Mouse (Mus musculus): ENCODE results near the gene Bcl7c. TPM values are rescaled to one million over a fixed set of nuclear protein-coding genes. Genes with fewer than 3 reads are reported as not detected.

Gene Bcl7c
- polyA plus RNA-seq, 1 experiment from 2014 or later = 26.6 TPM

GRCm38 (mm10) chr7:127671880-127672774 lies 36.6 kb downstream of the Bcl7c start:
- no peak for TF ChIP-seq CTCF (IDR thresholded peaks at IDR 0.05; ENCODE audit: low read depth)
- no peak overlapping the region for H3K4me3 ChIP-seq (ENCODE audit: low read depth, low read length)
- no peaks in the 10 kb centered on the region for H3K36me3 ChIP-seq (ENCODE audit: control insufficient read depth, insufficient read depth)
- peak; percentile 83 for ATAC-seq
- WGBS = 24% methylated on average over 11 of the region's 11 CpGs
- H3K4me2 ChIP-seq (replicated peaks; ENCODE audit: low read depth) = 0 out of 2 replicates have a peak overlapping the region, but pooled peaks have one; percentile 9
- H3K27me3 ChIP-seq (replicated peaks; ENCODE audit: control insufficient read depth, insufficient read depth, low read length) = no peaks in the 10 kb centered on the region
- H3K4me1 ChIP-seq (replicated peaks; ENCODE audit: control insufficient read depth, insufficient read depth, low read length) = 0 out of 2 replicates have a peak, but pooled peaks cover 2% of the 10 kb centered on the region
- peak overlapping the region; percentile 88 for H3K27ac ChIP-seq (ENCODE audit: low read depth, low read length)
- H3K9me3 ChIP-seq (ENCODE audit: control insufficient read depth) = no peaks in the 10 kb centered on the region
- H3K9ac ChIP-seq (ENCODE audit: low read depth, low read length) = 0 out of 2 replicates have a peak overlapping the region, but pooled peaks have one; percentile 7

DNA sequence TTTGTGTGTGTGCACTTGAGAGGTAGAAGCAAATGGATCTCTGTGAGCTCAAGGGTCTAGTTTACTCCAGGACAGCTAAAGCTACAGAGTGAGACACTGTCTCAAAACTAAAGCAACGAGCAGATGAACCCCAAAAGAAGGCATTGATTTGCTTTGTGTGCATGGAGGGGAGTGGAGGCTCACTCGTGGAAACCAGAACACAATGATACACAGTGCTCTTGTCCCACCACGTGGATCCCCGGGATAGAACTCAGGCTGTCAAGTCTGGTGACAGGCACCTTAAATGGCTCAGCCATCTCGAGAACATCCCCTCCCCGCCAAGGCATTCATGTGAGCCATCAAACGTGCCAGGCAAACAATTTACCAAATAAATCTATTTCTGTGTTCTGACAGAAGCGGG lies 41.6 kb downstream of the Bcl7c start:
- Histone ChIP-seq H3K27ac (ENCODE audit: low read depth, low read length) (no peak overlapping the region), H3K4me1 (replicated peaks; ENCODE audit: control insufficient read depth, insufficient read depth, low read length) (peaks cover 8% of the 10 kb centered on the region; the same call in 1 of the 2 replicates), H3K4me2 (replicated peaks; ENCODE audit: low read depth) (no peak overlapping the region), H3K9me3 (ENCODE audit: control insufficient read depth) (no peaks in the 10 kb centered on the region), H3K36me3 (ENCODE audit: control insufficient read depth, insufficient read depth) (peaks cover 6% of the 10 kb centered on the region; the same call in 1 of the 2 replicates), H3K4me3 (ENCODE audit: low read depth, low read length) (no peak overlapping the region), H3K27me3 (replicated peaks; ENCODE audit: control insufficient read depth, insufficient read depth, low read length) (no peaks in the 10 kb centered on the region), H3K9ac (ENCODE audit: low read depth, low read length) (no peak overlapping the region)
- ATAC-seq = no peak
- 78% methylated on average over 8 of the region's 8 CpGs for WGBS
- TF ChIP-seq CTCF (IDR thresholded peaks at IDR 0.05; ENCODE audit: low read depth) = no peak

DNA sequence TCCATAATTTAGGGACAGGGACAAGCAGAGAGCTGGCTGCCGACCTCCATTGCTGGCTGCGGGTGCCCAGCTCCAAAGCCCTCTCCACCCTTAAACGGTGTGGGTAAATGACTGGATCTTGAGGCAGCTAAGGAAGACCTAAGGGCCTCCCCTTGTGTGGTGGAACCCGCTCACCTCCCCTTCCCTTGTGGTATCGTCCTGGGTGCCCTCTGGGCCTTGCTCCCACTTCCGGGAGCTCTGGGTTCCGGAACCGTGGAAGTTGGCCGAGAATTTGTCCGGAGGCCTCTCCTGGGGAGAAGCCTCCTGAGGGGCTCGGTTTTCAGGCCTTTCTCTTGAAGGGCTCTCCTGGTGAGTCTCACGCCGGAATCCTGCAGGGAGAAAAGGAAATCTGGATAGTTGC lies 42.1 kb downstream of the Bcl7c start:
- Histone ChIP-seq H3K9me3 (ENCODE audit: control insufficient read depth) (no peaks in the 10 kb centered on the region), H3K27ac (ENCODE audit: low read depth, low read length) (0 out of 2 replicates have a peak overlapping the region, but pooled peaks have one; percentile 35), H3K4me2 (replicated peaks; ENCODE audit: low read depth) (no peak overlapping the region), H3K36me3 (ENCODE audit: control insufficient read depth, insufficient read depth) (peaks cover 6% of the 10 kb centered on the region; the same call in 1 of the 2 replicates), H3K27me3 (replicated peaks; ENCODE audit: control insufficient read depth, insufficient read depth, low read length) (no peaks in the 10 kb centered on the region), H3K9ac (ENCODE audit: low read depth, low read length) (no peak overlapping the region), H3K4me3 (ENCODE audit: low read depth, low read length) (no peak overlapping the region), H3K4me1 (replicated peaks; ENCODE audit: control insufficient read depth, insufficient read depth, low read length) (peaks cover 6% of the 10 kb centered on the region; the same call in 1 of the 2 replicates)
- ATAC-seq = no peak
- TF ChIP-seq CTCF (IDR thresholded peaks at IDR 0.05; ENCODE audit: low read depth) = no peak
- WGBS = 92% methylated on average over 13 of the region's 13 CpGs

DNA sequence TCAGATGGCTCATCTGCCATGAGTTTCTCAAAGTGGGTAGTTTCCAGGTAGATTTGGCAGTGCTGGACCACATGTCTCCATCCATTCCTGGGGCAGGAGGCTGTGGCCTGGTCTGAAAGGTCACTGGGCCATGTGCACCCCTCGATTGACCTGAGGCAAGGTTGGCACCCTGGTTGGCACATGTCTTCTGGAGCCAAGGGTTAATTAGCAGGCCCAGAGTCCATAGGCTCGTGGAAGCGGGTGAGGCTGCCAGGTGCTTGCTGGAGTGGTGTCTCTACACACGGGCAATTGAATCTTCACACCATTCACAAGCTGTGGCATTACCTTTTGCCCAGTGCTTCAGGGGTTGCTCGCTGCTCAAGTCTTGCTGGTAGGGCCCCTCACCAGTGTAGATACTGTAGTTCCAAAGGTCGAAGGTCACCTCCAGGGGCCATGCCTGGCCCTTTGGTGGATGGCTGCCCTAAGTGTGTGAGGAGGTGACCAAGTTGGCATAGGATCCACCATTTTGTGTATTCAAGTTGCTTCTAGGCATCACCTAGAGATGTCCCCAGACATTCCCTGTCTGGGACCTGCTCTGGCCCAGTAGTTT lies 42.6 kb downstream of the Bcl7c start:
- peak; percentile 78 for ATAC-seq
- Histone ChIP-seq H3K4me3 (ENCODE audit: low read depth, low read length) (no peak overlapping the region), H3K27ac (ENCODE audit: low read depth, low read length) (0 out of 2 replicates have a peak overlapping the region, but pooled peaks have one; percentile 35), H3K36me3 (ENCODE audit: control insufficient read depth, insufficient read depth) (peaks cover 6% of the 10 kb centered on the region; the same call in 1 of the 2 replicates), H3K9me3 (ENCODE audit: control insufficient read depth) (no peaks in the 10 kb centered on the region), H3K4me1 (replicated peaks; ENCODE audit: control insufficient read depth, insufficient read depth, low read length) (peaks cover 6% of the 10 kb centered on the region; the same call in 1 of the 2 replicates), H3K27me3 (replicated peaks; ENCODE audit: control insufficient read depth, insufficient read depth, low read length) (no peaks in the 10 kb centered on the region), H3K9ac (ENCODE audit: low read depth, low read length) (no peak overlapping the region), H3K4me2 (replicated peaks; ENCODE audit: low read depth) (no peak overlapping the region)
- no peak for TF ChIP-seq CTCF (IDR thresholded peaks at IDR 0.05; ENCODE audit: low read depth)
- 62% methylated on average over 6 of the region's 6 CpGs for WGBS

DNA sequence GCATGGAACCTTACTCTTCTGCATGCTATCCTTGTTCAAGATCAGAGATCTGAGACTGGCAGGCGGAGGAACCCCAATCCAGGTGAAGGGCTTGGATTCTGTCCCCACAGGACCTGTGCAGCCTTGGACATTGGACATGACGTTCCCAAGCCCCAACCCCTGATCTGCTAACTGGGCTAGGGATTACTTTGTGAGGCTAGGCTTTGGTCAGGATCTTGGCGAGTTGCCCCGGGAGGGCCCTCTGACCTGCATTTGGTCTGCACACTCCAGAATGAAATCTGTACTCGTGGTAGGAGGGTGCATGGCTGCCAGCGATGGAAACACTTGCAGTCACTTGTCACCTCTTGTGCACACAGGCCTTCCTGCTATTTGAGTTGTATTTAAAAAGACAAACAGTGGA lies 45.8 kb downstream of the Bcl7c start:
- 84% methylated on average over 6 of the region's 6 CpGs for WGBS
- no peak for TF ChIP-seq CTCF (IDR thresholded peaks at IDR 0.05; ENCODE audit: low read depth)
- ATAC-seq = no peak
- Histone ChIP-seq H3K4me3 (ENCODE audit: low read depth, low read length) (no peak overlapping the region), H3K9ac (ENCODE audit: low read depth, low read length) (no peak overlapping the region), H3K4me2 (replicated peaks; ENCODE audit: low read depth) (no peak overlapping the region), H3K27ac (ENCODE audit: low read depth, low read length) (no peak overlapping the region), H3K4me1 (replicated peaks; ENCODE audit: control insufficient read depth, insufficient read depth, low read length) (peaks cover 6% of the 10 kb centered on the region; the same call in 1 of the 2 replicates), H3K36me3 (ENCODE audit: control insufficient read depth, insufficient read depth) (peaks cover 6% of the 10 kb centered on the region; the same call in 1 of the 2 replicates), H3K9me3 (ENCODE audit: control insufficient read depth) (no peaks in the 10 kb centered on the region), H3K27me3 (replicated peaks; ENCODE audit: control insufficient read depth, insufficient read depth, low read length) (no peaks in the 10 kb centered on the region)

GRCm38 (mm10) chr7:127661833-127662232 lies 46.9 kb downstream of the Bcl7c start:
- TF ChIP-seq CTCF (IDR thresholded peaks at IDR 0.05; ENCODE audit: low read depth) = no peak
- H3K9ac ChIP-seq (ENCODE audit: low read depth, low read length) = no peak overlapping the region
- no peak overlapping the region for H3K4me2 ChIP-seq (replicated peaks; ENCODE audit: low read depth)
- H3K36me3 ChIP-seq (ENCODE audit: control insufficient read depth, insufficient read depth) = peaks cover 6% of the 10 kb centered on the region; the same call in 1 of the 2 replicates
- WGBS = 76% methylated on average over 6 of the region's 6 CpGs
- no peaks in the 10 kb centered on the region for H3K9me3 ChIP-seq (ENCODE audit: control insufficient read depth)
- H3K4me3 ChIP-seq (ENCODE audit: low read depth, low read length) = no peak overlapping the region
- ATAC-seq = no peak
- H3K27me3 ChIP-seq (replicated peaks; ENCODE audit: control insufficient read depth, insufficient read depth, low read length) = no peaks in the 10 kb centered on the region
- H3K4me1 ChIP-seq (replicated peaks; ENCODE audit: control insufficient read depth, insufficient read depth, low read length) = peaks cover 4% of the 10 kb centered on the region; the same call in 1 of the 2 replicates
- no peak overlapping the region for H3K27ac ChIP-seq (ENCODE audit: low read depth, low read length)

Data from intestine, postnatal 0 days (tissue).